Mouse (Mus musculus): ENCODE data around the gene Serpinb11. TPM values are rescaled to one million over a fixed set of nuclear protein-coding genes. Genes with fewer than 3 reads are reported as not detected.

Gene Serpinb11
- polyA plus RNA-seq, 1 experiment from 2014 or later, result not detected

- Histone ChIP-seq H3K4me3 (ENCODE audit: low read depth, low read length) (no peak overlapping the region), H3K9ac (no peak overlapping the region), H3K36me3 (ENCODE audit: insufficient read depth) (no peaks in the 10 kb centered on the region), H3K27me3 (ENCODE audit: insufficient read depth, low read length) (no peaks in the 10 kb centered on the region), H3K4me2 (no peak overlapping the region), H3K4me1 (ENCODE audit: insufficient read depth) (no peaks in the 10 kb centered on the region), H3K27ac (ENCODE audit: low read depth) (no peak overlapping the region), H3K9me3 (ENCODE audit: low read depth, low read length) (no peaks in the 10 kb centered on the region)
- WGBS, result 31% methylated on average over 4 of the region's 4 CpGs
- no peak for TF ChIP-seq CTCF (IDR thresholded peaks at IDR 0.05; ENCODE audit: low read depth)
- DNase-seq, result no peak
- ATAC-seq (ENCODE audit: insufficient read depth), result no peak
Observed at GRCm38 (mm10) chr1:107376952-107377351, 16.0 kb downstream of the Serpinb11 start.

- no peak overlapping the region for H3K9ac ChIP-seq
- H3K4me3 ChIP-seq (ENCODE audit: low read depth, low read length), result no peak overlapping the region
- no peaks in the 10 kb centered on the region for H3K9me3 ChIP-seq (ENCODE audit: low read depth, low read length)
- ATAC-seq (ENCODE audit: insufficient read depth) (no peak), DNase-seq (no peak)
- H3K36me3 ChIP-seq (ENCODE audit: insufficient read depth), result no peaks in the 10 kb centered on the region
- no peaks in the 10 kb centered on the region for H3K27me3 ChIP-seq (ENCODE audit: insufficient read depth, low read length)
- H3K27ac ChIP-seq (ENCODE audit: low read depth), result no peak overlapping the region
- no peak overlapping the region for H3K4me2 ChIP-seq
- no peak for TF ChIP-seq CTCF (IDR thresholded peaks at IDR 0.05; ENCODE audit: low read depth)
- no peaks in the 10 kb centered on the region for H3K4me1 ChIP-seq (ENCODE audit: insufficient read depth)
Observed at GRCm38 (mm10) chr1:107378368-107378767, 17.4 kb downstream of the Serpinb11 start.

GRCm38 (mm10) chr1:107381491-107381890 lies 20.5 kb downstream of the Serpinb11 start:
- TF ChIP-seq CTCF (IDR thresholded peaks at IDR 0.05; ENCODE audit: low read depth), result no peak
- H3K4me2 ChIP-seq, result no peak overlapping the region
- no peaks in the 10 kb centered on the region for H3K4me1 ChIP-seq (ENCODE audit: insufficient read depth)
- no peaks in the 10 kb centered on the region for H3K9me3 ChIP-seq (ENCODE audit: low read depth, low read length)
- DNase-seq (no peak), ATAC-seq (ENCODE audit: insufficient read depth) (no peak)
- no peak overlapping the region for H3K4me3 ChIP-seq (ENCODE audit: low read depth, low read length)
- H3K9ac ChIP-seq, result no peak overlapping the region
- H3K27ac ChIP-seq (ENCODE audit: low read depth), result no peak overlapping the region
- H3K27me3 ChIP-seq (ENCODE audit: insufficient read depth, low read length), result no peaks in the 10 kb centered on the region
- H3K36me3 ChIP-seq (ENCODE audit: insufficient read depth), result no peaks in the 10 kb centered on the region

GRCm38 (mm10) chr1:107382404-107382803 lies 21.4 kb downstream of the Serpinb11 start:
- DNase-seq (no peak), ATAC-seq (ENCODE audit: insufficient read depth) (no peak)
- no peak overlapping the region for H3K4me3 ChIP-seq (ENCODE audit: low read depth, low read length)
- no peaks in the 10 kb centered on the region for H3K27me3 ChIP-seq (ENCODE audit: insufficient read depth, low read length)
- no peak for TF ChIP-seq CTCF (IDR thresholded peaks at IDR 0.05; ENCODE audit: low read depth)
- H3K9me3 ChIP-seq (ENCODE audit: low read depth, low read length), result no peaks in the 10 kb centered on the region
- no peaks in the 10 kb centered on the region for H3K36me3 ChIP-seq (ENCODE audit: insufficient read depth)
- 88% methylated on average over 1 of the region's 1 CpGs for WGBS
- no peak overlapping the region for H3K9ac ChIP-seq
- H3K27ac ChIP-seq (ENCODE audit: low read depth), result no peak overlapping the region
- no peak overlapping the region for H3K4me2 ChIP-seq
- H3K4me1 ChIP-seq (ENCODE audit: insufficient read depth), result no peaks in the 10 kb centered on the region

DNA sequence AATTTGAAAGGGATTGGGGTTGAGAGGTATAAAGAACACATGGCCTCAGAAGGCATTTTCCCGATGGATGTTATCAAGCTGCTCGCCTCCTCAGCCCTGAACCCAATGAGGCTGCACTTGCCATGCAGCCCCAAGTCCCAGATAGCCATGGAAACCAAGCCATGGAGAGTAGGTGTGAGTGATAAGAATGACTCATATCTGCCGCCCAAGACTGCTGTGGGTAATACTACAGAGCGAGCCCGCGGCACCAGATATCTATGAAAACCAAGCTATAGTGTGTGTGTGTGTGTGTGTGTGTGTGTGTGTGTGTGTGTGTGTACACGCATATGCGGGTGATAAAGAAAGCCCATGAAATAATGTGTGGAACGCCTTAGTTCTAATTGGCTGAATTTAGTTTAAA lies 23.5 kb downstream of the Serpinb11 start:
- ATAC-seq (ENCODE audit: insufficient read depth), result no peak
- Histone ChIP-seq H3K9ac (no peak overlapping the region), H3K36me3 (ENCODE audit: insufficient read depth) (no peaks in the 10 kb centered on the region), H3K27me3 (ENCODE audit: insufficient read depth, low read length) (no peaks in the 10 kb centered on the region), H3K4me2 (no peak overlapping the region), H3K4me1 (ENCODE audit: insufficient read depth) (no peaks in the 10 kb centered on the region), H3K9me3 (ENCODE audit: low read depth, low read length) (no peaks in the 10 kb centered on the region), H3K27ac (ENCODE audit: low read depth) (no peak overlapping the region), H3K4me3 (ENCODE audit: low read depth, low read length) (no peak overlapping the region)
- DNase-seq, result no peak
- no peak for TF ChIP-seq CTCF (IDR thresholded peaks at IDR 0.05; ENCODE audit: low read depth)
- WGBS, result 83% methylated on average over 9 of the region's 9 CpGs

- Histone ChIP-seq H3K36me3 (ENCODE audit: insufficient read depth) (no peaks in the 10 kb centered on the region), H3K27me3 (ENCODE audit: insufficient read depth, low read length) (no peaks in the 10 kb centered on the region), H3K4me3 (ENCODE audit: low read depth, low read length) (no peak overlapping the region), H3K9ac (no peak overlapping the region), H3K4me2 (no peak overlapping the region), H3K27ac (ENCODE audit: low read depth) (no peak overlapping the region), H3K4me1 (ENCODE audit: insufficient read depth) (no peaks in the 10 kb centered on the region), H3K9me3 (ENCODE audit: low read depth, low read length) (no peaks in the 10 kb centered on the region)
- ATAC-seq (ENCODE audit: insufficient read depth) (no peak), DNase-seq (no peak)
- TF ChIP-seq CTCF (IDR thresholded peaks at IDR 0.05; ENCODE audit: low read depth), result no peak
- WGBS, result 64% methylated on average over 2 of the region's 2 CpGs
Observed at GRCm38 (mm10) chr1:107389753-107390152, 28.8 kb downstream of the Serpinb11 start.

GRCm38 (mm10) chr1:107397481-107397880 lies 36.5 kb downstream of the Serpinb11 start:
- no peak for DNase-seq
- no peak for ATAC-seq (ENCODE audit: insufficient read depth)
- Histone ChIP-seq H3K4me1 (ENCODE audit: insufficient read depth) (no peaks in the 10 kb centered on the region), H3K27me3 (ENCODE audit: insufficient read depth, low read length) (no peaks in the 10 kb centered on the region), H3K36me3 (ENCODE audit: insufficient read depth) (no peaks in the 10 kb centered on the region), H3K4me3 (ENCODE audit: low read depth, low read length) (no peak overlapping the region), H3K4me2 (no peak overlapping the region), H3K9ac (no peak overlapping the region), H3K27ac (ENCODE audit: low read depth) (no peak overlapping the region), H3K9me3 (ENCODE audit: low read depth, low read length) (no peaks in the 10 kb centered on the region)
- TF ChIP-seq CTCF (IDR thresholded peaks at IDR 0.05; ENCODE audit: low read depth), result no peak
- WGBS, result 48% methylated on average over 1 of the region's 1 CpGs

DNA sequence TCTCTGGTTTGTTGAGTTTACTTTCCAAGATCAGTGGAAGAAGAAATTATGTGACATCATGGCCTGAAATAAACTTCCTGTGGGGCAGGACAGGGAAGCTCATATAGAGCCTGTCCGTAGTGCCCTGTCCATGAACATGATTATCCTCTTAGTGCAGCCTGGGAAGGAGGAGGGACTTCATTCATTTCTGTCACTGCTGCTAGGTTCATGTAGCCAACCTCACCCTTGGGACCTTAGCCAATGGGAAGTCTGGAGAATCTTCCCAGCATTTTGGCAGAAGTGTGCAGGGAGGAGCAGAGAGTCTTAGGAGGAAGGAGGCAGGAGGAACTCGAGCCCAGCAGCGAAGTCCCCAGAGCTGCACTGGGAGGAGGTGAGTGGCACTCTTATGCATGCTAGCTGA lies 38.4 kb downstream of the Serpinb11 start, which contains the start of gene Serpinb7:
TSS of gene Serpinb7 (plus strand) at position 301 of the 400 bp plus-strand sequence.
- Histone ChIP-seq H3K36me3 (ENCODE audit: insufficient read depth) (no peaks in the 10 kb centered on the region), H3K4me2 (no peak within 1 kb of the TSS), H3K9ac (no peak within 1 kb of the TSS), H3K4me1 (ENCODE audit: insufficient read depth) (no peaks in the 10 kb centered on the region), H3K4me3 (ENCODE audit: low read depth, low read length) (no peak within 1 kb of the TSS), H3K9me3 (ENCODE audit: low read depth, low read length) (no peaks in the 10 kb centered on the region), H3K27ac (ENCODE audit: low read depth) (no peak within 1 kb of the TSS), H3K27me3 (ENCODE audit: insufficient read depth, low read length) (no peaks in the 10 kb centered on the region)
- 74% methylated on average over 3 of the region's 3 CpGs for WGBS
- DNase-seq (no peak), ATAC-seq (ENCODE audit: insufficient read depth) (no peak)
- no peak for TF ChIP-seq CTCF (IDR thresholded peaks at IDR 0.05; ENCODE audit: low read depth)
